Mouse (Mus musculus) midbrain, embryonic 14.5 days (tissue): ENCODE measurements around the gene Crybg2. TPM values are rescaled to one million over a fixed set of nuclear protein-coding genes. Genes with fewer than 3 reads are reported as not detected.

Experiments used
- ATAC-seq: fragments of 200-750 bp; cut with Nextera tagmentation; 2 replicates; pipeline ENCODE4 v1.8.0; 2017; ENCODE audit warnings: moderate number of reproducible peaks, moderate library complexity; ENCODE audit not compliant: low FRiP score, low TSS enrichment
- DNase-seq: peaks from one replicate; pipeline ENCODE4 v3.0.0-alpha.2; 2015
- H3K27ac ChIP-seq: fragments of 300-500 bp; sonication (generic); replicated peaks from 2 replicates; pipeline ENCODE4 v1.5.1; 2014; ENCODE audit warnings: mild to moderate bottlenecking, low read depth, low read length, moderate library complexity
- H3K27me3 ChIP-seq: fragments of 300-500 bp; sonication (generic); 2 replicates; pipeline ENCODE4 v1.6.1; 2014; ENCODE audit warnings: low read length, control low read depth, mixed read lengths; ENCODE audit not compliant: control insufficient read depth, insufficient read depth
- H3K36me3 ChIP-seq: fragments of 300-500 bp; sonication (generic); 2 replicates; pipeline ENCODE4 v1.6.1; 2014; ENCODE audit warnings: low read length, control low read depth; ENCODE audit not compliant: control insufficient read depth, insufficient read depth
- H3K4me1 ChIP-seq: fragments of 300-500 bp; sonication (generic); 2 replicates; pipeline ENCODE4 v1.6.1; 2014; ENCODE audit warnings: mild to moderate bottlenecking, antibody characterized with exemption, low read length, control low read depth; ENCODE audit not compliant: control insufficient read depth, insufficient read depth
- H3K4me2 ChIP-seq: fragments of 300-500 bp; sonication (generic); 2 replicates; pipeline ENCODE4 v1.6.1; 2014; ENCODE audit warnings: mild to moderate bottlenecking, low read length, moderate library complexity
- H3K4me3 ChIP-seq: fragments of 300-500 bp; sonication (generic); replicated peaks from 2 replicates; pipeline ENCODE4 v1.5.1; 2014; ENCODE audit warnings: low read depth, low read length
- H3K9ac ChIP-seq: fragments of 300-500 bp; sonication (generic); replicated peaks from 2 replicates; pipeline ENCODE4 v1.6.1; 2014; ENCODE audit warnings: mild to moderate bottlenecking, low read length, moderate library complexity
- H3K9me3 ChIP-seq: fragments of 300-500 bp; sonication (generic); 2 replicates; pipeline ENCODE4 v1.6.1; 2016; ENCODE audit warnings: low read length, control low read depth, mixed read lengths; ENCODE audit not compliant: control insufficient read depth
- WGBS: fragments of 180-500 bp; shearing (Covaris S2); extraction: QIAGEN DNeasy Blood & Tissue Kit; methylation state at CpG from one replicate; pipeline ENCODE4 v1.1.7; 2014; 5-methylcytosine and 5-hydroxymethylcytosine counted together
- polyA plus RNA-seq: library from polyadenylated mRNA; unstranded; fragments of >200 nt; fragmentation: Nextera tagmentation; extraction: Ambion mirVana; gene quantifications from 2 replicates; pipeline ENCODE4 v1.2.1, GENCODE M21; 2014

The Crybg2 gene
- polyA plus RNA-seq, 1 experiment from 2014 or later: 1.8 TPM

DNA sequence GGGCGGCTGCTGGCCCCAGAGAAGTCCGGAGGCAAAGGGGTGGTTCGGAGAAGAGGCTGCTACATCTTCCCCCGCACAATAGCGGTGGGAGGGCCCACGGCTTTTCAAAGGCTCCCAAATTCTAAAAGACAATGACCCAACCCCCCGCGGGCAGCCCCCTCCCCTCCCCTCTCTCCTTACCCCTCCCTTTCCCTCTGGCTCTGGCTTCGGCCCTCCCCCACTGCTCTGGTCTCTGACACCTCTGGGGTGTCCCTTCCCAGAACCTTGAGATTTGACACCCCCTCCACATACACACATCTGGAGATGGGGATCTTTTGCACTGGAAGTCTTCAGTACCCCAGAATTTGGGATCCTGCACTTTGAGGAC, 41.9 kb upstream of the Crybg2 start, which contains the start of gene Lin28a:
Lin28a (minus strand) TSS at position 63 of the 367 bp plus-strand sequence.
- no peak for ATAC-seq
- H3K4me3 ChIP-seq: peak within 1 kb of the TSS; percentile 33
- peak; percentile 30 for DNase-seq
- 0% methylated on average over 9 of the region's 9 CpGs for WGBS
- peak within 1 kb of the TSS; percentile 75 for H3K27ac ChIP-seq
- H3K4me2 ChIP-seq: peak within 1 kb of the TSS; percentile 52
- no peaks in the 10 kb centered on the region for H3K9me3 ChIP-seq
- no peak within 1 kb of the TSS; the same call in 1 of the 2 replicates for H3K9ac ChIP-seq
- H3K4me1 ChIP-seq: peaks cover 42% of the 10 kb centered on the region
- no peaks in the 10 kb centered on the region for H3K27me3 ChIP-seq
- no peaks in the 10 kb centered on the region for H3K36me3 ChIP-seq

DNA sequence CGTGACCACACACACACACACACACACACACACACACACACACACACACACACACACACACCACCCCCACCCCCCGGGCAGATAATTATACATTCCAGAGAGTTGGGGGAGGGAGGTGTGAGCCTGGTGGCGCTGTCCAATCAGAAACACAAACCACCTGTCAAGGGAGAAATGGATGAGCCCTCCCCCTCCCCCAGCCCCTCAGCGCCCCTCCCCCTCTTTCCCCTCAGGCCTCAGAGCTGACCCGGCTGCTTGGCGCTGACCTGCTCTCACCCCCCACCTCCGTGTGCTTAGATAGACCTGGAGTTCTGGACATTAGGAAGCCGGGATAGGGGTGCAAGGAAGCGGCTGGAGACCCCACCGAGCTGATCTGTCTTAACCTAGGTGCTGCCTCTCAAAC, 41.4 kb upstream of the Crybg2 start:
- Histone ChIP-seq H3K9ac (no peak overlapping the region; the same call in 1 of the 2 replicates), H3K4me2 (peak overlapping the region; percentile 52), H3K9me3 (no peaks in the 10 kb centered on the region), H3K36me3 (no peaks in the 10 kb centered on the region), H3K4me3 (peak overlapping the region; percentile 33), H3K4me1 (peaks cover 42% of the 10 kb centered on the region), H3K27me3 (no peaks in the 10 kb centered on the region), H3K27ac (peak overlapping the region; percentile 75)
- under 1% methylated on average over 9 of the region's 10 CpGs for WGBS
- ATAC-seq (no peak; the same call in 1 of the 2 replicates), DNase-seq (peak; percentile 66)

DNA sequence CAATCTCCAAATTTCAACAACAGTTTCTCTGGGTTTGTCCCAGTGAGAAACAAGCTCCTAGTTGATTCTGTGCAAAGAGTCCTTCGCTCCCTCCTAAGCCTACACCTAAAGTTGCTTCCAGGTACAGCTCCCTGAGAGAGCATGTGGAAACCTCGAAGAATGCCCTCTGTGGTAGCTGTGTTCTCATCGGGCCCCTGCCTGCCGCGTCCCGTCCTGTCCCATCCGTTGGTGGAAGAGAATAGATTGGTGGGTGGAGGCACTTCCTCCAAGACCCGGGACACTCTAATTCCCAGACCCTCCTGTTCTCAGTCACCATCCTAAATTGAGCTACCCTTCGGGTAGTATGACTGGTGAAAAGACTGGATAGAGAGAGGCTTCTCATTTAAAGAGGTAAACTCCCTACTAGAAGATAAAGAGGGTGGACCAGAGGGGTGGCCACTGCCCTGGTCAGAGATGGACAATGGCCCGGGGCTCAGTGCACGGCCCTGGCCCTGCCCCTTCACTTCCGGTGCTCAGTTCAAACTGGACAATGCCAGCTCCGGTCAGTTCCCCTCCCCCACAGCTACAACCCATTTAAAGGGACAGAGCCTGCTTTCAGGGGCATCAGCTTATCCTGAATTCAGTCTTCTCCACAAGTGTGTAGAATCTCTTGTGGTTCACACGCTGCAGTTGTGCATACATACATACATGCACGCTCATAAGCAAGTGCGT, 40.8 kb upstream of the Crybg2 start:
- H3K4me2 ChIP-seq: peak overlapping the region; percentile 52
- WGBS: 1% methylated on average over 16 of the region's 16 CpGs
- peak overlapping the region; percentile 33 for H3K4me3 ChIP-seq
- DNase-seq: peak; percentile 79
- H3K9me3 ChIP-seq: no peaks in the 10 kb centered on the region
- H3K27me3 ChIP-seq: no peaks in the 10 kb centered on the region
- no peaks in the 10 kb centered on the region for H3K36me3 ChIP-seq
- no peak overlapping the region; the same call in 1 of the 2 replicates for H3K9ac ChIP-seq
- no peak for ATAC-seq
- H3K27ac ChIP-seq: peak overlapping the region; percentile 75
- peaks cover 42% of the 10 kb centered on the region for H3K4me1 ChIP-seq

DNA sequence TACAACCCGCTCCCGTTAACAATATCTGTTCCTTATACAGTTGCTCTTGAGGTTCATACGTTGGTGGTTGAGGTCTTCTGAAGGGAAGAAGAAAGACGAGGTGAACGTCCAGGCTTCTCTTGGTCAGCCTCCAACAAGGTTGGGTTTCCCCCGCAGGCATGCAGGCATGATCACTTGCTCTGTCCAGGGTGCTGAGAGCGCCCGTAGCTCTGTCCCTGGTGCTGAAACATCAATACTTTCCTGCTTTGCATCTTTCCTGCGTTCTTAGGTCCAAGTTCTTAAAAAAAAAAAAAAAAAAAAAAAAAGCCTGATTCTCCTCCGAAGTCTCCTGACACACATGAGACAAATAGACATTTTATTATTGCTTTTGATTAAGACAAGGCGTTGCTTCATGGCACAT, 40.0 kb upstream of the Crybg2 start:
- 3% methylated on average over 11 of the region's 11 CpGs for WGBS
- Histone ChIP-seq H3K9ac (no peak overlapping the region), H3K4me3 (0 out of 2 replicates have a peak overlapping the region, but pooled peaks have one; percentile 33)

DNA sequence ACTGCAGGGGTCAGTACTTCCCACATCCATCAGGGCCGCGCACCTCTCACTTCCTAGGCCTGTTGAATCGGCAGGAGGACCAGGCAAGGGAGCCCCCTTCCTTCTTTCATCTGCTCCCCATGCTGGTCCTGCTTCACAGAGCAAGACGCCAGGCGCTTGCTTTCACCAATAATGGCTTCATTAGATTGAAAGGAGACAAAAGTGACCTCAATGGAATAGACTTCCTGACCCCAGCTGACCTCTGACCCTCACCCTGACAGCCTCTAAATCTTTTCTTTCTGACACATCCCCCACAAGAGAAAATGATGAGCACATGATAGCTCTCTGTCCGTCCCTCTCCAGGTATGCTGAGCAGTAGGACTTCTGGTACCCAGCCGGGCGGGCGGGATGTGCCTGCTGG, 34.8 kb upstream of the Crybg2 start:
- Histone ChIP-seq H3K27ac (no peak overlapping the region), H3K4me2 (no peak overlapping the region), H3K9ac (no peak overlapping the region), H3K9me3 (no peaks in the 10 kb centered on the region), H3K4me1 (no peaks in the 10 kb centered on the region), H3K4me3 (no peak overlapping the region), H3K36me3 (no peaks in the 10 kb centered on the region), H3K27me3 (no peaks in the 10 kb centered on the region)
- no peak for ATAC-seq
- WGBS: 9% methylated on average over 9 of the region's 9 CpGs
- no peak for DNase-seq

More for the DNA sequence above, 40.0 kb upstream of the Crybg2 start:
- Histone ChIP-seq H3K4me1 (peaks cover 42% of the 10 kb centered on the region), H3K27me3 (no peaks in the 10 kb centered on the region), H3K9me3 (no peaks in the 10 kb centered on the region), H3K36me3 (no peaks in the 10 kb centered on the region), H3K4me2 (peak overlapping the region; percentile 52), H3K27ac (no peak overlapping the region)
- ATAC-seq (no peak), DNase-seq (peak; percentile 68)

DNA sequence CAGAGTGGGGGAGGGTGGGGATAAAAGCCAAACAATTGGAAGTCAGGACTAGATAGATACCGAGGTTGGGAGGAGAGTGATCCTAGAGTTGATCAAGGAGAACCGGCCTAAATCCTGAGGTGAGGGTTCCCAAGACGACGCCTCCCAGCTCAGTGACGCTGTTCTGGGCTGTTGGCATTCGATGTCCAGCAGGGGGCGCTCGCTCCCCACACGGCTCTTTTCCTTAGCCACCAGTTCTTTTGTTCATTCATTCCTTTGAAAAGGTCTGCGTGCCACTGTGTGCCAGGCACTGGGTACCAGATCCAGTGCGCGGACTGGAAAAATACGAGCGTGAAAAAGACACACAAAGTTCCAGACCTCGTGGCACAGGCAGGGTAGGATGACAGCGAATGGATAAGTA, 24.7 kb upstream of the Crybg2 start:
- H3K4me1 ChIP-seq: no peaks in the 10 kb centered on the region
- no peaks in the 10 kb centered on the region for H3K27me3 ChIP-seq
- ATAC-seq (peak; percentile 50; the same call in 1 of the 2 replicates), DNase-seq (peak; percentile 90)
- H3K9ac ChIP-seq: no peak overlapping the region
- H3K4me3 ChIP-seq: no peak overlapping the region
- H3K36me3 ChIP-seq: no peaks in the 10 kb centered on the region
- no peaks in the 10 kb centered on the region for H3K9me3 ChIP-seq
- no peak overlapping the region for H3K27ac ChIP-seq
- 5% methylated on average over 16 of the region's 16 CpGs for WGBS
- H3K4me2 ChIP-seq: 0 out of 2 replicates have a peak overlapping the region, but pooled peaks have one; percentile 2

DNA sequence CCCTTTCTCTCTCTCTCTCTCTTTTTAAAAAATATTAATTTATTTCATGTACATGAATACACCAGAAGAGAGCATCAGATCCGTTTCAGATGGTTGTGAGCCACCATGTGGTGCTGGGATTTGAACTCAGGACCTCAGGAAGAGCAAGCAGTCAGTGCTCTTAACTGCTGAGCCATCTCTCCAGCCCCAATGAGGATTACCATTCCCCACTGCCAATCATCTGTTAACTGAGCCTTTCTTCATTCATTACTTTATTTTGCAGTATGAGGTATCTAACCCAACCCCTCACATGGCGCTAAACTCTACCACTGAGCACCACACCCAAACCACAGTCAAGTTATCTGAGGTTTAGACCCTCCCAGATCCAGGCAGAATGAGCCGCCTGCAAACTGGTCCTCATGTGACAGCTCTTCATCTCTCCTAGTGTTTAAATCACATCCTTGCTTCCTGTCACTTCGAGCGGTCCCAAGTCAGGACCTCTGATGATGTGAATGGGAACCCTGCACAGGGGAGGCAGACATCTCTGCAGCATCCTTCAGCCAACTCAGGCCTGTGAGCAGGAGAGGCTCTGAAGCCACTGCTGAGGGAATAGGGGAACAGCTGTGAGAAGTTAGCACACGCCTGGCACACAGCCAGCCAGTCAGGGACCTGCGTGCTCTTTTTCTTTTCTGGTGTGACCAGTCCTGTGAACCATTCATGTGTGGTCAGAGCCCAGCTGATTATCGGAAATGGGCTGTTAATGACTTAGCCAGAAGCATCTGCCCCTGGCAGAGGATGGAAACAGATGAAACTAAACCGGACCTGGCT, 19.1 kb upstream of the Crybg2 start:
- Histone ChIP-seq H3K27me3 (no peaks in the 10 kb centered on the region), H3K4me2 (no peak overlapping the region), H3K9me3 (no peaks in the 10 kb centered on the region), H3K9ac (no peak overlapping the region), H3K36me3 (no peaks in the 10 kb centered on the region), H3K4me1 (no peaks in the 10 kb centered on the region), H3K4me3 (no peak overlapping the region), H3K27ac (no peak overlapping the region)
- DNase-seq: peak; percentile 67
- 62% methylated on average over 9 of the region's 9 CpGs for WGBS
- no peak for ATAC-seq

DNA sequence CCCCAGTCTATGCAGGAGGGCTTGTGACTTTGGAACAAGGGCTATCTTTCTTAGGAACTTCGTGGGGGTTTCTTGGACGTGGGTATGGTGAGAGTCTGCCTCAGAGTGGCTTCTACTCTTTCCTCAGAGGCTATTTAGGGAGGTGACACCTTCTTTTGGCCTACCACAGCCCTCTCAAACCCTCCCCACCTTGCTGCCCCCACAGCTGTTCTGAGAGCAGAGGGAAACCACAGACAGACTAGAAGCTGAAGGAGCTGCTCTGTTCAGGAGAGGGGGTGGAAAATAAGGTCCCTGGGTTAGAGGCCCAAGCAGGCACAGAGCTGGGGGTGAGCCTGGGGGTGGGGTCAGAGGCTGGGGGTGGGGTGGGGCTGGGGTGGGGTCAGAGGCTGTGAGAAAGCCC, 17.6 kb upstream of the Crybg2 start:
- DNase-seq: no peak
- ATAC-seq: no peak
- Histone ChIP-seq H3K27me3 (no peaks in the 10 kb centered on the region), H3K4me2 (no peak overlapping the region), H3K4me3 (no peak overlapping the region), H3K36me3 (no peaks in the 10 kb centered on the region), H3K9ac (no peak overlapping the region), H3K27ac (no peak overlapping the region), H3K9me3 (no peaks in the 10 kb centered on the region), H3K4me1 (no peaks in the 10 kb centered on the region)
- WGBS: 71% methylated on average over 2 of the region's 2 CpGs
